In the genomic region with DNA sequence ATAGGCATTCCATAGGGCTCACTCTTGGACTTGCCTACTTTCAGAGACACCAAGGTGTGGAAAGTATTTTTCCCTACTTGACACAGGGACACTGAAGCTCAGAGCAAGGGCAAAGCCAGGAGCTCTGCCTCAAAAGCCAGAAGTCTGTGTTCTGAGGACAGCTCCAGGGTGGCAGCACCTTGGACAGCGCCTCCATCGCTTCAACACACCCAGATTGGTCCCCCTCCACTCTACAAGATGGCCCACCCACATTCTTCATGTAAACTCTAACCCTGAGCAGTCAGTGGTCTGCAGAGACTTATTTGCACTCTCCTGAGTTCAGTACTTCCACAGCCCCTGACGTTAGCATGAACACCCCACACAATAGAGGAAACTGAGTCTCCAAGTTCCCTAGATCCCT, we compare ENCODE assay signal across 11 mouse cellular contexts. TPM values are rescaled to one million over a fixed set of nuclear protein-coding genes. Genes with fewer than 3 reads are reported as not detected.
A peak's percentile ranks its signal among the peaks of the same experiment; 100 is the strongest.
DNase-seq lines count a peak whose midpoint lies in the region; ATAC-seq and TF ChIP-seq lines count a peak whose summit lies in the region.
"Had no signal": no experiment of that assay in that cellular context is flagged by ENCODE, and none has a peak within 500 bp of the region (broad histone marks: within the 10 kb centered on the region; RNA-seq: fewer than 3 reads in every experiment).

No protein-coding gene starts in this region.

- TF ChIP-seq POLR2A in kidney, adult 2 months (IDR thresholded peaks at IDR 0.05; ENCODE audit: low read depth, low read length) = no peak
- no peak for TF ChIP-seq POLR2A in limb, embryonic 14.5 days (IDR thresholded peaks at IDR 0.05; ENCODE audit: borderline replicate concordance, extremely low read depth, insufficient read depth, insufficient read length)

- no peak; the same call in 1 of the 2 replicates for ATAC-seq in limb, embryonic 14.5 days (ENCODE audit: low FRiP score, low read depth)

- H3K9me3 ChIP-seq in limb, embryonic 14.5 days (ENCODE audit: control insufficient read depth, low read length) = no peaks in the 10 kb centered on the region
- H3K9me3 ChIP-seq: midbrain, embryonic 12.5 days had no signal

- H3K27me3 ChIP-seq in kidney, adult 2 months (replicated peaks; ENCODE audit: control insufficient read depth, insufficient read depth, low read length) = no peaks in the 10 kb centered on the region
- H3K27me3 ChIP-seq in limb, embryonic 14.5 days (ENCODE audit: control insufficient read depth, insufficient read depth, low read length) = no peaks in the 10 kb centered on the region
- H3K27me3 ChIP-seq: midbrain, embryonic 12.5 days had no signal

- H3K9ac ChIP-seq in limb, embryonic 14.5 days (ENCODE audit: low read depth, low read length, severe bottlenecking) = no peak overlapping the region
- H3K9ac ChIP-seq: midbrain, embryonic 12.5 days had no signal

- H3K4me1 ChIP-seq in kidney, adult 2 months (ENCODE audit: control insufficient read depth, insufficient read depth, low read length) = no peaks in the 10 kb centered on the region
- H3K4me1 ChIP-seq in limb, embryonic 14.5 days (ENCODE audit: control insufficient read depth, insufficient read depth, low read length) = no peaks in the 10 kb centered on the region
- H3K4me1 ChIP-seq: midbrain, embryonic 12.5 days had no signal

- 19% methylated on average over 3 of the region's 3 CpGs for WGBS in kidney, adult 2 months
- 18% methylated on average over 3 of the region's 3 CpGs for WGBS in limb, embryonic 14.5 days

- TF ChIP-seq CTCF in kidney, adult 2 months (conservative IDR thresholded peaks at IDR 0.05; ENCODE audit: insufficient read depth, insufficient read length, low read depth, low read length) = no peak

- H3K27ac ChIP-seq in kidney, adult 2 months (ENCODE audit: insufficient read depth, low read depth, low read length) = no peak overlapping the region
- no peak overlapping the region for H3K27ac ChIP-seq in limb, embryonic 14.5 days (replicated peaks; ENCODE audit: low read depth, low read length)
- H3K27ac ChIP-seq: midbrain, embryonic 12.5 days had no signal

- H3K4me3 ChIP-seq in kidney, adult 2 months (ENCODE audit: insufficient read depth, low read depth, low read length) = no peak overlapping the region
- H3K4me3 ChIP-seq in limb, embryonic 14.5 days (replicated peaks; ENCODE audit: low read length) = no peak overlapping the region
- H3K4me3 ChIP-seq: midbrain, embryonic 12.5 days had no signal

- no peaks in the 10 kb centered on the region for H3K36me3 ChIP-seq in kidney, adult 2 months (ENCODE audit: control insufficient read depth, insufficient read depth, low read length)
- H3K36me3 ChIP-seq in limb, embryonic 14.5 days (ENCODE audit: control insufficient read depth, insufficient read depth, low read length) = no peaks in the 10 kb centered on the region
- H3K36me3 ChIP-seq: midbrain, embryonic 12.5 days had no signal

- no peak overlapping the region for H3K4me2 ChIP-seq in limb, embryonic 14.5 days (replicated peaks; ENCODE audit: low read depth, low read length, severe bottlenecking)
- H3K4me2 ChIP-seq: midbrain, embryonic 12.5 days had no signal

- peak; percentile 21 for DNase-seq in adrenal gland, postnatal 14 days
- DNase-seq in adrenal gland, adult 8-10 months = no peak
- DNase-seq in kidney, postnatal 10 days = peak; percentile 59
- no peak for DNase-seq in kidney, adult 2 months
- DNase-seq in ZHBTc4 (ENCODE audit: low read depth, low spot score) = peak; percentile 60
- peak; percentile 74 for DNase-seq in limb, embryonic 14.5 days (ENCODE audit: low spot score)
- no peak for DNase-seq in layer of hippocampus, postnatal 36 days
- DNase-seq in cerebellum, adult 11-12 months = no peak
- DNase-seq: cerebellum, adult 2 months had no signal

RNA-seq across cellular contexts. Expression of a gene that starts 21.1 kb away (rescaled TPM):
- 0.19 TPM in 1 of 2 replicates, not detected in the other for total RNA-seq in adrenal gland, postnatal 14 days (2021)
- total RNA-seq in adrenal gland, adult 8-10 months (2022) = not detected
- not detected in 2 replicates for polyA plus RNA-seq in kidney, adult 2 months (2012; rRNA removed)
- 0.18 and 0.27 TPM in 2 replicates for polyA plus RNA-seq in limb, embryonic 14.5 days (2012; rRNA removed)
- polyA plus RNA-seq in limb, embryonic 14.5 days (2014; fragmentation: Nextera tagmentation; extraction: Ambion mirVana) = 0.14 TPM in 1 of 2 replicates, not detected in the other
- total RNA-seq in layer of hippocampus, postnatal 36 days (2021) = not detected
- total RNA-seq: liver, adult 2 months had no signal
- polyA plus RNA-seq: cerebellum, adult 2 months; midbrain, embryonic 12.5 days had no signal

Comparison
In these comparisons a context has a peak if more than half of its experiments do, and no peak if none do; other contexts are left out.
1. DNase-seq: peak in adrenal gland, postnatal 14 days (single experiment), kidney, postnatal 10 days (single experiment), ZHBTc4 (single experiment) and limb, embryonic 14.5 days (single experiment); none in adrenal gland, adult 8-10 months (single experiment), kidney, adult 2 months (single experiment), layer of hippocampus, postnatal 36 days (0 of 2) and cerebellum, adult 11-12 months (single experiment).